Mouse (Mus musculus): Measurements from ENCODE around the gene Slc41a2.

GRCm38 (mm10) chr10:83331811-83332210 is 5.9 kb downstream of the Slc41a2 start:
- TF ChIP-seq EP300 (IDR thresholded peaks at IDR 0.05; ENCODE audit: insufficient read depth, low read depth, low read length) (no peak), CTCF (IDR thresholded peaks at IDR 0.05; ENCODE audit: low read depth, low read length) (no peak), POLR2A (IDR thresholded peaks at IDR 0.05; ENCODE audit: insufficient read depth, low read length) (no peak)

All from ES-Bruce4 (cell line).